Mouse (Mus musculus): ENCODE results near the gene Mtm1.

- TF ChIP-seq CTCF (IDR thresholded peaks at IDR 0.05; ENCODE audit: control insufficient read depth, insufficient read depth, low read length): no peak
- no peak for TF ChIP-seq POLR2A (IDR thresholded peaks at IDR 0.05; ENCODE audit: borderline replicate concordance, control insufficient read depth, low read depth, low read length)
Measured at GRCm38 (mm10) chrX:71268972-71269371, 58.4 kb downstream of the Mtm1 start.

Data from bone marrow, adult 2 months (tissue).